Mouse (Mus musculus) heart, embryonic 12.5 days (tissue): ENCODE measurements around the gene Ttc12. TPM values are rescaled to one million over a fixed set of nuclear protein-coding genes. Genes with fewer than 3 reads are reported as not detected.

Experiments
- ATAC-seq: fragments of 200-750 bp; cut with Nextera tagmentation; 2 replicates; pipeline ENCODE4 v1.8.0; 2017; ENCODE audit warnings: moderate TSS enrichment, moderate library complexity; ENCODE audit not compliant: insufficient number of reproducible peaks, low FRiP score
- H3K27ac ChIP-seq: fragments of 300-500 bp; sonication (generic); 2 replicates; pipeline ENCODE4 v1.5.1; 2016; ENCODE audit warnings: mild to moderate bottlenecking, moderate library complexity; ENCODE audit not compliant: poor library complexity, severe bottlenecking
- H3K27me3 ChIP-seq: fragments of 300-500 bp; sonication (generic); replicated peaks from 2 replicates; pipeline ENCODE4 v1.6.1; 2016; ENCODE audit warnings: mild to moderate bottlenecking, moderate library complexity
- H3K36me3 ChIP-seq: fragments of 300-500 bp; sonication (generic); 2 replicates; pipeline ENCODE4 v1.6.1; 2016; ENCODE audit warnings: mild to moderate bottlenecking, moderate library complexity
- H3K4me1 ChIP-seq: fragments of 300-500 bp; sonication (generic); replicated peaks from 2 replicates; pipeline ENCODE4 v1.6.1; 2016; ENCODE audit warnings: mild to moderate bottlenecking
- H3K4me2 ChIP-seq: fragments of 300-500 bp; sonication (generic); 2 replicates; pipeline ENCODE4 v1.6.1; 2016; ENCODE audit warnings: mild to moderate bottlenecking, moderate library complexity
- H3K4me3 ChIP-seq: fragments of 300-500 bp; sonication (generic); 2 replicates; pipeline ENCODE4 v1.5.1; 2016; ENCODE audit warnings: mild to moderate bottlenecking
- H3K9ac ChIP-seq: fragments of 300-500 bp; sonication (generic); 2 replicates; pipeline ENCODE4 v1.6.1; 2016; ENCODE audit warnings: mild to moderate bottlenecking, moderate library complexity
- H3K9me3 ChIP-seq: fragments of 300-500 bp; sonication (generic); replicated peaks from 2 replicates; pipeline ENCODE4 v1.6.1; 2016; ENCODE audit warnings: mild to moderate bottlenecking, moderate library complexity
- WGBS: fragments of 180-500 bp; shearing (Covaris S2); methylation state at CpG from one replicate; pipeline ENCODE4 v1.1.7; 2016; 5-methylcytosine and 5-hydroxymethylcytosine counted together
- polyA plus RNA-seq: library from polyadenylated mRNA; unstranded; fragments of >200 nt; fragmentation: Nextera tagmentation; extraction: Ambion mirVana; gene quantifications from 2 replicates; pipeline ENCODE4 v1.2.1, GENCODE M21; 2016

Ttc12 gene
- polyA plus RNA-seq, 1 experiment from 2014 or later: 1.7 TPM

- Histone ChIP-seq H3K27ac (no peak overlapping the region), H3K4me2 (no peak overlapping the region), H3K4me3 (no peak overlapping the region), H3K4me1 (no peaks in the 10 kb centered on the region), H3K9ac (no peak overlapping the region), H3K36me3 (peaks cover 26% of the 10 kb centered on the region), H3K27me3 (no peaks in the 10 kb centered on the region), H3K9me3 (no peaks in the 10 kb centered on the region)
- 85% methylated on average over 9 of the region's 9 CpGs for WGBS
- no peak for ATAC-seq
Observed at GRCm38 (mm10) chr9:49523881-49524280, 37.9 kb upstream of the Ttc12 start.

- Histone ChIP-seq H3K4me2 (no peak overlapping the region), H3K9me3 (no peaks in the 10 kb centered on the region), H3K27me3 (no peaks in the 10 kb centered on the region), H3K27ac (no peak overlapping the region), H3K9ac (no peak overlapping the region), H3K4me1 (no peaks in the 10 kb centered on the region), H3K36me3 (peaks cover 34% of the 10 kb centered on the region), H3K4me3 (no peak overlapping the region)
- 75% methylated on average over 2 of the region's 2 CpGs for WGBS
- no peak for ATAC-seq
Observed at GRCm38 (mm10) chr9:49514306-49514705, 28.3 kb upstream of the Ttc12 start.

- no peaks in the 10 kb centered on the region for H3K27me3 ChIP-seq
- ATAC-seq: no peak
- no peak overlapping the region for H3K9ac ChIP-seq
- no peak overlapping the region for H3K27ac ChIP-seq
- no peak overlapping the region for H3K4me2 ChIP-seq
- H3K4me1 ChIP-seq: no peaks in the 10 kb centered on the region
- H3K4me3 ChIP-seq: no peak overlapping the region
- WGBS: 88% methylated on average over 4 of the region's 4 CpGs
- peaks cover 47% of the 10 kb centered on the region for H3K36me3 ChIP-seq
- H3K9me3 ChIP-seq: no peaks in the 10 kb centered on the region
Observed at GRCm38 (mm10) chr9:49510666-49511065, 24.6 kb upstream of the Ttc12 start.

GRCm38 (mm10) chr9:49509628-49510027 lies 23.6 kb upstream of the Ttc12 start:
- Histone ChIP-seq H3K9me3 (no peaks in the 10 kb centered on the region), H3K9ac (no peak overlapping the region), H3K27me3 (no peaks in the 10 kb centered on the region), H3K4me3 (no peak overlapping the region), H3K27ac (no peak overlapping the region), H3K36me3 (peaks cover 47% of the 10 kb centered on the region), H3K4me2 (no peak overlapping the region), H3K4me1 (no peaks in the 10 kb centered on the region)
- ATAC-seq: no peak
- 87% methylated on average over 8 of the region's 8 CpGs for WGBS

GRCm38 (mm10) chr9:49509094-49509493 lies 23.1 kb upstream of the Ttc12 start:
- Histone ChIP-seq H3K4me2 (no peak overlapping the region), H3K9me3 (no peaks in the 10 kb centered on the region), H3K36me3 (peaks cover 45% of the 10 kb centered on the region), H3K9ac (no peak overlapping the region), H3K27ac (no peak overlapping the region), H3K4me1 (no peaks in the 10 kb centered on the region), H3K4me3 (no peak overlapping the region), H3K27me3 (no peaks in the 10 kb centered on the region)
- ATAC-seq: no peak
- WGBS: 91% methylated on average over 3 of the region's 3 CpGs

GRCm38 (mm10) chr9:49507829-49508585 lies 22.0 kb upstream of the Ttc12 start:
- ATAC-seq: no peak
- Histone ChIP-seq H3K36me3 (peaks cover 45% of the 10 kb centered on the region), H3K9ac (no peak overlapping the region), H3K27me3 (no peaks in the 10 kb centered on the region), H3K4me2 (no peak overlapping the region), H3K4me1 (no peaks in the 10 kb centered on the region), H3K4me3 (no peak overlapping the region), H3K9me3 (no peaks in the 10 kb centered on the region), H3K27ac (no peak overlapping the region)
- WGBS: 79% methylated on average over 9 of the region's 9 CpGs

- H3K4me2 ChIP-seq: no peak overlapping the region
- no peaks in the 10 kb centered on the region for H3K27me3 ChIP-seq
- H3K27ac ChIP-seq: no peak overlapping the region
- WGBS: 75% methylated on average over 5 of the region's 5 CpGs
- H3K9ac ChIP-seq: no peak overlapping the region
- no peaks in the 10 kb centered on the region for H3K4me1 ChIP-seq
- no peak overlapping the region for H3K4me3 ChIP-seq
- no peak for ATAC-seq
- no peaks in the 10 kb centered on the region for H3K9me3 ChIP-seq
- H3K36me3 ChIP-seq: peaks cover 40% of the 10 kb centered on the region
Observed at GRCm38 (mm10) chr9:49504658-49505057, 18.6 kb upstream of the Ttc12 start.

GRCm38 (mm10) chr9:49502245-49502644 lies 16.2 kb upstream of the Ttc12 start:
- no peak for ATAC-seq
- H3K9me3 ChIP-seq: no peaks in the 10 kb centered on the region

GRCm38 (mm10) chr9:49499878-49500277 lies 13.9 kb upstream of the Ttc12 start:
- Histone ChIP-seq H3K36me3 (peaks cover 5% of the 10 kb centered on the region; the same call in 1 of the 2 replicates), H3K27me3 (no peaks in the 10 kb centered on the region), H3K27ac (no peak overlapping the region), H3K4me3 (no peak overlapping the region), H3K9ac (no peak overlapping the region; the same call in 1 of the 2 replicates), H3K9me3 (no peaks in the 10 kb centered on the region), H3K4me2 (no peak overlapping the region), H3K4me1 (no peaks in the 10 kb centered on the region)
- no peak for ATAC-seq
- WGBS: 85% methylated on average over 2 of the region's 2 CpGs

More at GRCm38 (mm10) chr9:49502245-49502644, 16.2 kb upstream of the Ttc12 start:
- Histone ChIP-seq H3K4me1 (no peaks in the 10 kb centered on the region), H3K27ac (no peak overlapping the region), H3K9ac (no peak overlapping the region), H3K4me2 (no peak overlapping the region), H3K4me3 (no peak overlapping the region), H3K36me3 (peaks cover 22% of the 10 kb centered on the region), H3K27me3 (no peaks in the 10 kb centered on the region)
- 83% methylated on average over 4 of the region's 4 CpGs for WGBS

GRCm38 (mm10) chr9:49493979-49494649 lies 8.1 kb upstream of the Ttc12 start:
- Histone ChIP-seq H3K9me3 (no peaks in the 10 kb centered on the region), H3K27me3 (no peaks in the 10 kb centered on the region; the same call in 1 of the 2 replicates), H3K9ac (no peak overlapping the region), H3K4me3 (no peak overlapping the region), H3K27ac (no peak overlapping the region), H3K4me1 (0 out of 2 replicates have a peak, but pooled peaks cover 3% of the 10 kb centered on the region), H3K4me2 (no peak overlapping the region), H3K36me3 (no peaks in the 10 kb centered on the region)
- 0 out of 2 replicates have a peak, but pooled peaks have one; percentile 18 for ATAC-seq
- 5% methylated on average over 4 of the region's 4 CpGs for WGBS

- Histone ChIP-seq H3K9ac (no peak overlapping the region), H3K9me3 (no peaks in the 10 kb centered on the region), H3K4me1 (0 out of 2 replicates have a peak, but pooled peaks cover 5% of the 10 kb centered on the region), H3K27me3 (no peaks in the 10 kb centered on the region; the same call in 1 of the 2 replicates), H3K4me2 (no peak overlapping the region), H3K27ac (no peak overlapping the region), H3K36me3 (no peaks in the 10 kb centered on the region), H3K4me3 (no peak overlapping the region)
- 76% methylated on average over 4 of the region's 4 CpGs for WGBS
- ATAC-seq: no peak
Observed at GRCm38 (mm10) chr9:49490609-49491008, 4.6 kb upstream of the Ttc12 start.
